ENCODE assay signal across 15 mouse cellular contexts in genomic region chr2:46870772-46871171, GRCm38 (mm10).
"Had no signal": no experiment of that assay in that cellular context is flagged by ENCODE, and none has a peak within 500 bp of the region (broad histone marks: within the 10 kb centered on the region; RNA-seq: fewer than 3 reads in every experiment).

No protein-coding gene starts in this region.

- ATAC-seq: intestine, embryonic 15.5 days had no signal

- H3K36me3 ChIP-seq: intestine, embryonic 15.5 days; limb, embryonic 10.5 days; liver, embryonic 15.5 days; midbrain, embryonic 12.5 days had no signal

- H3K4me3 ChIP-seq: intestine, embryonic 15.5 days; layer of hippocampus, adult 2 months; left cerebral cortex, adult 2 months; limb, embryonic 10.5 days; liver, embryonic 15.5 days; midbrain, embryonic 12.5 days had no signal

- DNase-seq: kidney, adult 18-20 months; kidney, postnatal 10 days; kidney, postnatal 4 days; lung, postnatal 10 days; lung, postnatal 4 days; right cerebral cortex, postnatal 14 days; thymus, postnatal 14 days had no signal

- H3K4me1 ChIP-seq: intestine, embryonic 15.5 days; limb, embryonic 10.5 days; liver, embryonic 15.5 days; midbrain, embryonic 12.5 days had no signal

- H3K27me3 ChIP-seq: intestine, embryonic 15.5 days; liver, embryonic 15.5 days; midbrain, embryonic 12.5 days had no signal

- H3K9ac ChIP-seq: intestine, embryonic 15.5 days; liver, embryonic 15.5 days; lung, embryonic 14.5 days; midbrain, embryonic 12.5 days had no signal

- H3K4me2 ChIP-seq: intestine, embryonic 15.5 days; liver, embryonic 11.5 days; liver, embryonic 15.5 days; lung, embryonic 14.5 days; midbrain, embryonic 12.5 days had no signal

- H3K9me3 ChIP-seq: intestine, embryonic 15.5 days; limb, embryonic 10.5 days; liver, embryonic 15.5 days; midbrain, embryonic 12.5 days had no signal

- H3K27ac ChIP-seq: intestine, embryonic 15.5 days; layer of hippocampus, adult 2 months; left cerebral cortex, adult 2 months; limb, embryonic 10.5 days; liver, embryonic 15.5 days; midbrain, embryonic 12.5 days had no signal
